Mouse (Mus musculus) neural tube, embryonic 15.5 days (tissue): ENCODE data around the gene Pkp4. TPM values are rescaled to one million over a fixed set of nuclear protein-coding genes. Genes with fewer than 3 reads are reported as not detected.
A peak's percentile ranks its signal among the peaks of the same experiment; 100 is the strongest.

Experiments
- ATAC-seq: fragments of 200-750 bp; cut with Nextera tagmentation; 2 replicates; pipeline ENCODE4 v1.8.0; 2017; ENCODE audit warnings: mild to moderate bottlenecking, moderate TSS enrichment, moderate library complexity; ENCODE audit not compliant: low FRiP score
- H3K27ac ChIP-seq: fragments of 300-500 bp; sonication (generic); replicated peaks from 2 replicates; pipeline ENCODE4 v1.5.1; 2015; ENCODE audit warnings: mild to moderate bottlenecking, inconsistent platforms
- H3K27me3 ChIP-seq: fragments of 300-500 bp; sonication (generic); replicated peaks from 2 replicates; pipeline ENCODE4 v1.6.1; 2015; ENCODE audit warnings: inconsistent platforms
- H3K36me3 ChIP-seq: fragments of 300-500 bp; sonication (generic); 2 replicates; pipeline ENCODE4 v1.6.1; 2015; ENCODE audit warnings: inconsistent platforms
- H3K4me1 ChIP-seq: fragments of 300-500 bp; sonication (generic); 2 replicates; pipeline ENCODE4 v1.6.1; 2015; ENCODE audit warnings: inconsistent platforms
- H3K4me2 ChIP-seq: fragments of 300-500 bp; sonication (generic); 2 replicates; pipeline ENCODE4 v1.6.1; 2015; ENCODE audit warnings: inconsistent platforms, mild to moderate bottlenecking, moderate library complexity
- H3K4me3 ChIP-seq: fragments of 300-500 bp; sonication (generic); replicated peaks from 2 replicates; pipeline ENCODE4 v1.5.1; 2015; ENCODE audit warnings: mild to moderate bottlenecking, inconsistent platforms
- H3K9ac ChIP-seq: fragments of 300-500 bp; sonication (generic); replicated peaks from 2 replicates; pipeline ENCODE4 v1.6.1; 2015; ENCODE audit warnings: mild to moderate bottlenecking, inconsistent platforms
- H3K9me3 ChIP-seq: fragments of 300-500 bp; sonication (generic); replicated peaks from 2 replicates; pipeline ENCODE4 v1.6.1; 2016; ENCODE audit warnings: inconsistent platforms
- WGBS: fragments of 180-500 bp; shearing (Covaris S2); methylation state at CpG from one replicate; pipeline ENCODE4 v1.1.7; 2015; ENCODE audit warnings: mixed read lengths; 5-methylcytosine and 5-hydroxymethylcytosine counted together
- polyA plus RNA-seq: library from polyadenylated mRNA; unstranded; fragments of >200 nt; fragmentation: Nextera tagmentation; extraction: Ambion mirVana; gene quantifications from 2 replicates; pipeline ENCODE4 v1.2.1, GENCODE M21; 2015

Gene Pkp4
- polyA plus RNA-seq, 1 experiment from 2014 or later, result 24.6 TPM

GRCm38 (mm10) chr2:59284734-59285490 lies 124.3 kb downstream of the Pkp4 start:
- Histone ChIP-seq H3K36me3 (no peaks in the 10 kb centered on the region), H3K4me2 (no peak overlapping the region), H3K27me3 (no peaks in the 10 kb centered on the region), H3K9me3 (no peaks in the 10 kb centered on the region), H3K4me1 (peaks cover 3% of the 10 kb centered on the region; the same call in 1 of the 2 replicates), H3K4me3 (no peak overlapping the region), H3K27ac (no peak overlapping the region), H3K9ac (no peak overlapping the region)
- WGBS, result 89% methylated on average over 8 of the region's 8 CpGs
- ATAC-seq, result no peak

DNA sequence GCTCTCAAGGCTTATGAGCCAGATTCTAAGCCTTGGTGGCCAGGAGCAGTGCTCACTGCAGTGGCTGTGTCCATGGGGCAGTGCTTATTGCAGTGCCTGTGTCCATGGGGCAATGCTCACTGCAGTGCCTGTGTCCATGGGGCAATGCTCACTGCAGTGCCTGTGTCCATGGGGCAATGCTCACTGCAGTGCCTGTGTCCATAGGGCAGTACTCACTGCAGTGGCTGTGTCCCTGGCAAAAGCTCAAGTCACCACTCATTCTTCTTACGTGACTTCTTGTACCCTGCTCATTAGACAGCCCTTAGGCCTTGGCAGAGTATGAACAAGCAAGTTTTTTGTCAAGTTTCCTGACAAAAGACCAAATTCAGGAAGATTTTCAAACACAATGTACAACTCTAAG lies 124.9 kb downstream of the Pkp4 start:
- no peaks in the 10 kb centered on the region for H3K9me3 ChIP-seq
- no peak overlapping the region for H3K9ac ChIP-seq
- no peaks in the 10 kb centered on the region for H3K27me3 ChIP-seq
- 67% methylated on average over 1 of the region's 1 CpGs for WGBS
- H3K4me2 ChIP-seq, result no peak overlapping the region
- H3K36me3 ChIP-seq, result no peaks in the 10 kb centered on the region
- ATAC-seq, result no peak
- H3K4me1 ChIP-seq, result peaks cover 3% of the 10 kb centered on the region; the same call in 1 of the 2 replicates
- no peak overlapping the region for H3K27ac ChIP-seq
- H3K4me3 ChIP-seq, result no peak overlapping the region

GRCm38 (mm10) chr2:59286247-59286646 lies 125.6 kb downstream of the Pkp4 start:
- Histone ChIP-seq H3K27ac (no peak overlapping the region), H3K4me2 (no peak overlapping the region), H3K27me3 (no peaks in the 10 kb centered on the region), H3K4me1 (peaks cover 3% of the 10 kb centered on the region; the same call in 1 of the 2 replicates), H3K9ac (no peak overlapping the region), H3K36me3 (no peaks in the 10 kb centered on the region), H3K9me3 (no peaks in the 10 kb centered on the region), H3K4me3 (no peak overlapping the region)
- ATAC-seq, result no peak
- 73% methylated on average over 9 of the region's 9 CpGs for WGBS

- H3K9me3 ChIP-seq, result no peaks in the 10 kb centered on the region
- 64% methylated on average over 8 of the region's 8 CpGs for WGBS
- no peak overlapping the region for H3K4me2 ChIP-seq
- ATAC-seq, result no peak
- H3K4me1 ChIP-seq, result peaks cover 3% of the 10 kb centered on the region; the same call in 1 of the 2 replicates
- no peaks in the 10 kb centered on the region for H3K27me3 ChIP-seq
- H3K27ac ChIP-seq, result no peak overlapping the region
- no peak overlapping the region for H3K9ac ChIP-seq
- no peaks in the 10 kb centered on the region for H3K36me3 ChIP-seq
- H3K4me3 ChIP-seq, result no peak overlapping the region
Measured at GRCm38 (mm10) chr2:59287630-59288029, 127.0 kb downstream of the Pkp4 start.

GRCm38 (mm10) chr2:59289411-59289810 lies 128.8 kb downstream of the Pkp4 start:
- ATAC-seq, result no peak
- Histone ChIP-seq H3K9me3 (no peaks in the 10 kb centered on the region), H3K9ac (no peak overlapping the region), H3K36me3 (no peaks in the 10 kb centered on the region), H3K27ac (no peak overlapping the region), H3K4me3 (no peak overlapping the region), H3K4me2 (no peak overlapping the region), H3K27me3 (no peaks in the 10 kb centered on the region), H3K4me1 (peaks cover 3% of the 10 kb centered on the region; the same call in 1 of the 2 replicates)
- 76% methylated on average over 2 of the region's 2 CpGs for WGBS

- peaks cover 3% of the 10 kb centered on the region; the same call in 1 of the 2 replicates for H3K4me1 ChIP-seq
- no peak for ATAC-seq
- H3K36me3 ChIP-seq, result no peaks in the 10 kb centered on the region
- no peak overlapping the region for H3K27ac ChIP-seq
- no peaks in the 10 kb centered on the region for H3K27me3 ChIP-seq
- H3K4me3 ChIP-seq, result no peak overlapping the region
- H3K9me3 ChIP-seq, result no peaks in the 10 kb centered on the region
- no peak overlapping the region for H3K4me2 ChIP-seq
- 73% methylated on average over 3 of the region's 3 CpGs for whole genome bisulfite sequencing
- no peak overlapping the region for H3K9ac ChIP-seq
Measured at GRCm38 (mm10) chr2:59290391-59290790, 129.7 kb downstream of the Pkp4 start.

DNA sequence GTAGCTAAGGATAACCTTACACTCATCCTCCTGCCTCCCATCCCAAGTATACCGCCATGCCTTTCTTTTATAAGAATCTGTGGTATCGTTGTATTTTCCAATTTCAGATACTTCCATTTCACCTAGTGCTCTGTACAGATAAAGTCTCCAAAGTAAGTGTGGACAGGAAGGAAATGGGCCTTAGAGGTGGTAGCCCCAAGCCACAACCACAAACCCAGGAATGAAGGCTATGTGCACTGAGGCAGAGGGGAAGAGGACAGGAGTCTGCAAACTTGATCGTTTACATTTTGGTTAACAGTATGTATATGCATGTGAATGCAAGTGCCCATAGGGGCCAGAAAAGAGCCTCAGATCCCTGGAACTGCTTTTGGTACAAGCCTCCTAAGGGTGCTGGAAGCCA lies 139.2 kb downstream of the Pkp4 start:
- no peak overlapping the region for H3K27ac ChIP-seq
- no peak overlapping the region for H3K9ac ChIP-seq
- H3K9me3 ChIP-seq, result no peaks in the 10 kb centered on the region
- no peak overlapping the region for H3K4me3 ChIP-seq
- H3K27me3 ChIP-seq, result no peaks in the 10 kb centered on the region
- H3K36me3 ChIP-seq, result no peaks in the 10 kb centered on the region
- no peak overlapping the region for H3K4me2 ChIP-seq
- ATAC-seq, result no peak
- peaks cover 10% of the 10 kb centered on the region; the same call in 1 of the 2 replicates for H3K4me1 ChIP-seq
- 90% methylated on average over 3 of the region's 3 CpGs for WGBS

GRCm38 (mm10) chr2:59301671-59302070 lies 141.0 kb downstream of the Pkp4 start:
- H3K9ac ChIP-seq, result no peak overlapping the region
- no peak overlapping the region for H3K4me3 ChIP-seq
- peaks cover 10% of the 10 kb centered on the region; the same call in 1 of the 2 replicates for H3K4me1 ChIP-seq
- no peak for ATAC-seq
- H3K9me3 ChIP-seq, result no peaks in the 10 kb centered on the region
- H3K27ac ChIP-seq, result peak overlapping the region; percentile 4; the same call in 1 of the 2 replicates
- WGBS, result 20% methylated on average over 12 of the region's 12 CpGs
- peaks cover 11% of the 10 kb centered on the region for H3K36me3 ChIP-seq
- no peaks in the 10 kb centered on the region for H3K27me3 ChIP-seq
- H3K4me2 ChIP-seq, result peak overlapping the region; percentile 22; the same call in 1 of the 2 replicates

GRCm38 (mm10) chr2:59302430-59302829 lies 141.8 kb downstream of the Pkp4 start:
- Histone ChIP-seq H3K36me3 (peaks cover 18% of the 10 kb centered on the region), H3K9ac (no peak overlapping the region), H3K9me3 (no peaks in the 10 kb centered on the region), H3K4me2 (no peak overlapping the region), H3K27me3 (no peaks in the 10 kb centered on the region), H3K4me3 (no peak overlapping the region), H3K27ac (no peak overlapping the region), H3K4me1 (peaks cover 10% of the 10 kb centered on the region; the same call in 1 of the 2 replicates)
- ATAC-seq, result no peak
- 56% methylated on average over 6 of the region's 6 CpGs for WGBS

DNA sequence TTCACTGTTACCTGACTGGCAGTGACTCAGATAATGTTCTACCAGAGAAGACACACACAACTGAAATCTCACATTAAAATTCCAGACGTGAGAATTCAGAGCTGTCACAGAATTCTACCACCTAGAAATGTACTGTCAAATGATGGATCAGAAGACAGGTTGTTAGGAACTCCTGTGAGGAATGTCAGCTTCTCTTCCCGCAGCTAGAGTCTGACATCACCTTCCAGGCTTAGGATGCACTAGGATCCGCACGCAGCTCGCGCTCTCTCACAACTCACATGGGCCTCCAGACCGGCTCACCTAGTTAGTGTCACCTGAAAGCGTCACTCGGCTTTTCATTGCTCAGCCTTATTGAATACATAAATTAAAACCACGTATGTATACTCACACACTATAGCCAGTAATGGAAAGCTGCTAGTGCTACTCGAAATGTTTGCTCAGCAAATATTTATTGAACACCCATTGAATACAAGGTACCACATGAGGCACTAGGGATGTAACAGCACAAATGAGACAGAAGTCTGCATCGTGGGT lies 142.9 kb downstream of the Pkp4 start:
- 82% methylated on average over 12 of the region's 12 CpGs for WGBS
- no peak for ATAC-seq
- no peak overlapping the region for H3K27ac ChIP-seq

DNA sequence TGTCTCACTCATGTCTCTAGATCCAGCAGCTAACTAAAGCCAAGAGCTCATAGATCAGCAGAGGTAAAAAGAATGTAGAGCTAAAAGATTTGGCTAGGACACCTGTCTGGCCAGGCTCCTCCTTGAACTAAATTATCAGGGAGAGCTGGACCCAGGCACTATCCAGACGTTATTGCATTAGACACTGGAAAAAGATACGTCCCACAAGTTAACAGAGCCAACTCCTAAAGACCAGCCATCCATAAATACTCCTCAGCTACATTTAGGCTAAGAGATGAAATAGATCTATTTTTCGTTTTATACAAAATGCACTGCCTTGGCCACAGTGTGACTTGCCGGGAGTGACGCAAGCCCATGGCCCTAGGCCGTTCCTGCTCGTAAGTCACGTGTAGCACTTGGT lies 146.7 kb downstream of the Pkp4 start:
- Histone ChIP-seq H3K27ac (no peak overlapping the region), H3K27me3 (no peaks in the 10 kb centered on the region), H3K9ac (no peak overlapping the region), H3K9me3 (no peaks in the 10 kb centered on the region), H3K4me1 (peaks cover 10% of the 10 kb centered on the region; the same call in 1 of the 2 replicates), H3K36me3 (peaks cover 36% of the 10 kb centered on the region), H3K4me2 (no peak overlapping the region), H3K4me3 (no peak overlapping the region)
- WGBS, result 92% methylated on average over 8 of the region's 8 CpGs
- no peak for ATAC-seq

More for the DNA sequence above, 142.9 kb downstream of the Pkp4 start:
- Histone ChIP-seq H3K4me2 (no peak overlapping the region), H3K4me3 (no peak overlapping the region), H3K9me3 (no peaks in the 10 kb centered on the region), H3K27me3 (no peaks in the 10 kb centered on the region), H3K36me3 (peaks cover 28% of the 10 kb centered on the region), H3K9ac (no peak overlapping the region), H3K4me1 (peaks cover 10% of the 10 kb centered on the region; the same call in 1 of the 2 replicates)

DNA sequence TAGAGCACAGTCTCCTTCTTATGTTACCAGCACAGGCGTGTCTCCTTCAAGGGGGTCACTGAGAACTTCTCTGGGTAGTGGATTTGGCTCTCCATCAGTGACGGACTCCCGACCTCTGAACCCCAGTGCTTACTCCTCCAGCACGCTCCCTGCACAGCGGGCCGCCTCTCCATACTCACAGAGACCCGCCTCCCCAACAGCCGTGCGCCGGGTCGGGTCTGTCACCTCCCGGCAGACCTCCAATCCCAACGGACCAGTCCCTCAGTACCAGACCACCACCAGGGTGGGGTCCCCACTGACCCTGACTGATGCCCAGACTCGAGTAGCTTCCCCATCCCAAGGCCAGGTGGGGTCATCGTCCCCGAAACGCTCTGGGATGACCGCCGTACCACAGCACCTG lies 147.4 kb downstream of the Pkp4 start:
- 96% methylated on average over 19 of the region's 19 CpGs for WGBS
- no peaks in the 10 kb centered on the region for H3K27me3 ChIP-seq
- H3K27ac ChIP-seq, result no peak overlapping the region
- no peak overlapping the region for H3K4me3 ChIP-seq
- H3K9me3 ChIP-seq, result no peaks in the 10 kb centered on the region
- H3K9ac ChIP-seq, result no peak overlapping the region
- no peak overlapping the region for H3K4me2 ChIP-seq
- peaks cover 3% of the 10 kb centered on the region; the same call in 1 of the 2 replicates for H3K4me1 ChIP-seq
- no peak; the same call in 1 of the 2 replicates for ATAC-seq
- H3K36me3 ChIP-seq, result peaks cover 38% of the 10 kb centered on the region
